Mouse (Mus musculus) E14TG2a.4 (cell line): ENCODE data around the gene Galnt7.

ENCODE experiments used
- CTCF ChIP-seq: conservative IDR thresholded peaks from 2 replicates; pipeline ENCODE4 v1.5.1; 2014; ENCODE audit warnings: low read length
- NANOG ChIP-seq: IDR thresholded peaks from 2 replicates; pipeline ENCODE4 v1.6.1; 2014; ENCODE audit warnings: borderline replicate concordance, low read length, mixed read lengths
- POU5F1 ChIP-seq: IDR thresholded peaks from 2 replicates; pipeline ENCODE4 v1.6.1; 2014; ENCODE audit warnings: low read length, borderline replicate concordance

- TF ChIP-seq CTCF, result no peak
- TF ChIP-seq POU5F1, result no peak
- TF ChIP-seq NANOG, result no peak
Measured at GRCm38 (mm10) chr8:57498847-57499511, 153.9 kb downstream of the Galnt7 start.
